Mouse (Mus musculus) kidney, adult 18-20 months (tissue): ENCODE results near the gene Ntrk1.
A peak's percentile ranks its signal among the peaks of the same experiment; 100 is the strongest.

Source experiments
- DNase-seq: peaks from one replicate; pipeline ENCODE4 v3.0.0; 2021

Gene Ntrk1

GRCm38 (mm10) chr3:87785156-87785555, 9.8 kb downstream of the Ntrk1 start:
- DNase-seq, result no peak

- no peak for DNase-seq
These were observed 11.5 kb downstream of the Ntrk1 start for GRCm38 (mm10) chr3:87783282-87784023.

GRCm38 (mm10) chr3:87779086-87779485, 15.9 kb downstream of the Ntrk1 start:
- DNase-seq, result no peak

- peak; percentile 48 for DNase-seq
These were observed 16.7 kb downstream of the Ntrk1 start for GRCm38 (mm10) chr3:87778283-87778682.

- DNase-seq, result peak; percentile 61
These were observed 23.9 kb downstream of the Ntrk1 start for GRCm38 (mm10) chr3:87771088-87771487.

- peak; percentile 55 for DNase-seq
These were observed 24.7 kb downstream of the Ntrk1 start for GRCm38 (mm10) chr3:87770280-87770679.

GRCm38 (mm10) chr3:87769506-87769905, 25.5 kb downstream of the Ntrk1 start:
- DNase-seq, result no peak

GRCm38 (mm10) chr3:87768844-87769243, 26.1 kb downstream of the Ntrk1 start:
- DNase-seq, result peak; percentile 86

- no peak for DNase-seq
These were observed 26.5 kb downstream of the Ntrk1 start for GRCm38 (mm10) chr3:87768431-87768830.

- peak; percentile 52 for DNase-seq
These were observed 27.2 kb downstream of the Ntrk1 start for GRCm38 (mm10) chr3:87767764-87768163.

GRCm38 (mm10) chr3:87766284-87766667, 28.7 kb downstream of the Ntrk1 start:
- DNase-seq, result no peak

- DNase-seq, result no peak
These were observed 29.2 kb downstream of the Ntrk1 start for GRCm38 (mm10) chr3:87765631-87766283.

- DNase-seq, result peak; percentile 57
These were observed 29.9 kb downstream of the Ntrk1 start for GRCm38 (mm10) chr3:87765091-87765490.

GRCm38 (mm10) chr3:87764506-87764905, 30.5 kb downstream of the Ntrk1 start:
- DNase-seq, result no peak

- DNase-seq, result peak; percentile 78
These were observed 31.2 kb downstream of the Ntrk1 start for GRCm38 (mm10) chr3:87763683-87764289.

- DNase-seq, result no peak
These were observed 31.8 kb downstream of the Ntrk1 start for GRCm38 (mm10) chr3:87763202-87763601.

GRCm38 (mm10) chr3:87761408-87762375, 33.3 kb downstream of the Ntrk1 start:
- DNase-seq, result no peak

GRCm38 (mm10) chr3:87758641-87759040, 36.3 kb downstream of the Ntrk1 start:
- no peak for DNase-seq

GRCm38 (mm10) chr3:87756488-87756887, 38.5 kb downstream of the Ntrk1 start:
- DNase-seq, result no peak

- peak; percentile 89 for DNase-seq
These were observed 39.0 kb downstream of the Ntrk1 start for GRCm38 (mm10) chr3:87755964-87756363.

- no peak for DNase-seq
These were observed 41.1 kb downstream of the Ntrk1 start for GRCm38 (mm10) chr3:87753829-87754228.

GRCm38 (mm10) chr3:87752567-87752966, 42.4 kb downstream of the Ntrk1 start:
- DNase-seq, result no peak

GRCm38 (mm10) chr3:87749977-87750376, 45.0 kb downstream of the Ntrk1 start:
- DNase-seq, result no peak
